Mouse (Mus musculus) liver, adult 2 months (tissue): Measurements from ENCODE around the gene Abca7.

Experiments used
- CTCF ChIP-seq: fragments of 200-500 bp; IDR thresholded peaks from 2 replicates; pipeline ENCODE4 v1.5.1; 2011; ENCODE audit warnings: low read depth, low read length, control low read depth
- POLR2A ChIP-seq: fragments of 200-500 bp; IDR thresholded peaks from 2 replicates; pipeline ENCODE4 v1.6.1; 2011; ENCODE audit warnings: low read length, control low read depth; ENCODE audit not compliant: insufficient read depth; ENCODE audit errors: extremely low read depth

- TF ChIP-seq POLR2A: no peak
- no peak for TF ChIP-seq CTCF
Observed at GRCm38 (mm10) chr10:79994397-79995115, 1.7 kb upstream of the Abca7 start.
